Mouse (Mus musculus): ENCODE measurements around the gene Pygl.
"Not testable (repeated sequence)": the region's sequence is repeated elsewhere in the genome, so short reads cannot be mapped to it uniquely, and the experiment has no call there.

Pygl gene

GRCm38 (mm10) chr12:70227121-70227932 lies 4.0 kb downstream of the Pygl start:
- peak; percentile 84 for DNase-seq (ENCODE audit: low read depth)

GRCm38 (mm10) chr12:70226655-70227054 lies 4.6 kb downstream of the Pygl start:
- no peak for DNase-seq (ENCODE audit: low read depth)

GRCm38 (mm10) chr12:70223331-70223730 lies 8.0 kb downstream of the Pygl start:
- no peak for DNase-seq (ENCODE audit: low read depth)

GRCm38 (mm10) chr12:70221425-70221824 lies 9.9 kb downstream of the Pygl start:
- no peak for DNase-seq (ENCODE audit: low read depth)

GRCm38 (mm10) chr12:70218795-70219540 lies 12.3 kb downstream of the Pygl start:
- DNase-seq (ENCODE audit: low read depth): no peak

GRCm38 (mm10) chr12:70216229-70216800 lies 15.0 kb downstream of the Pygl start:
- DNase-seq (ENCODE audit: low read depth): no peak

GRCm38 (mm10) chr12:70214281-70214680 lies 17.0 kb downstream of the Pygl start:
- no peak for DNase-seq (ENCODE audit: low read depth)

GRCm38 (mm10) chr12:70213601-70214000 lies 17.7 kb downstream of the Pygl start:
- DNase-seq (ENCODE audit: low read depth): no peak

- DNase-seq (ENCODE audit: low read depth): no peak
Measured at GRCm38 (mm10) chr12:70212501-70212900, 18.8 kb downstream of the Pygl start.

- no peak for DNase-seq (ENCODE audit: low read depth)
Measured at GRCm38 (mm10) chr12:70208214-70208613, 23.1 kb downstream of the Pygl start.

GRCm38 (mm10) chr12:70204433-70204832 lies 26.9 kb downstream of the Pygl start:
- no peak for DNase-seq (ENCODE audit: low read depth)

- no peak for DNase-seq (ENCODE audit: low read depth)
Measured at GRCm38 (mm10) chr12:70201926-70202529, 29.3 kb downstream of the Pygl start.

- no peak for DNase-seq (ENCODE audit: low read depth)
Measured at GRCm38 (mm10) chr12:70196341-70196740, 34.9 kb downstream of the Pygl start.

GRCm38 (mm10) chr12:70195426-70195825 lies 35.9 kb downstream of the Pygl start:
- no peak for DNase-seq (ENCODE audit: low read depth)

GRCm38 (mm10) chr12:70192267-70192727 lies 39.0 kb downstream of the Pygl start:
- DNase-seq (ENCODE audit: low read depth): no peak

- DNase-seq (ENCODE audit: low read depth): no peak
Measured at GRCm38 (mm10) chr12:70184173-70184783, 47.0 kb downstream of the Pygl start.

- DNase-seq (ENCODE audit: low read depth): not testable (repeated sequence)
Measured at GRCm38 (mm10) chr12:70183507-70183906, 47.8 kb downstream of the Pygl start.

GRCm38 (mm10) chr12:70169969-70170368 lies 61.3 kb downstream of the Pygl start:
- DNase-seq (ENCODE audit: low read depth): no peak

- DNase-seq (ENCODE audit: low read depth): no peak
Measured at GRCm38 (mm10) chr12:70167950-70168349, 63.3 kb downstream of the Pygl start.

- no peak for DNase-seq (ENCODE audit: low read depth)
Measured at GRCm38 (mm10) chr12:70164741-70165140, 66.5 kb downstream of the Pygl start.

- DNase-seq (ENCODE audit: low read depth): no peak
Measured at GRCm38 (mm10) chr12:70161057-70161456, 70.2 kb downstream of the Pygl start.
